Mouse (Mus musculus) spleen, adult 2 months (tissue): ENCODE results near the gene Sult4a1. TPM values are rescaled to one million over a fixed set of nuclear protein-coding genes. Genes with fewer than 3 reads are reported as not detected.

Experiments used
- DNase-seq, 2 experiments: peaks; one replicate each; pipeline versions ENCODE4 v3.0.0 to v3.0.0-alpha.2; 2012 to 2021; ENCODE audit warnings: low spot score in 2 of 2, low read depth in 1 of 2
- H3K27ac ChIP-seq: fragments of 200-500 bp; 2 replicates; pipeline ENCODE4 v1.5.1; 2012; ENCODE audit warnings: low read length, inconsistent platforms; ENCODE audit not compliant: insufficient read depth
- H3K27me3 ChIP-seq: fragments of 200-500 bp; 2 replicates; pipeline ENCODE4 v1.6.1; 2012; ENCODE audit warnings: mild to moderate bottlenecking, moderate library complexity, low read length, inconsistent platforms; ENCODE audit not compliant: control insufficient read depth, insufficient read depth
- H3K36me3 ChIP-seq: fragments of 200-500 bp; 2 replicates; pipeline ENCODE4 v1.6.1; 2012; ENCODE audit warnings: mild to moderate bottlenecking, low read length, inconsistent platforms; ENCODE audit not compliant: control insufficient read depth, insufficient read depth
- H3K4me1 ChIP-seq: fragments of 200-500 bp; 2 replicates; pipeline ENCODE4 v1.6.1; 2011; ENCODE audit warnings: inconsistent platforms; ENCODE audit not compliant: control insufficient read depth, insufficient read depth, insufficient read length
- H3K4me3 ChIP-seq: fragments of 200-500 bp; 2 replicates; pipeline ENCODE4 v1.5.1; 2011; ENCODE audit warnings: mild to moderate bottlenecking, inconsistent platforms; ENCODE audit not compliant: insufficient read depth, insufficient read length; ENCODE audit errors: extremely low read depth
- CTCF ChIP-seq: fragments of 200-500 bp; IDR thresholded peaks from 2 replicates; pipeline ENCODE4 v1.5.1; 2011; ENCODE audit warnings: mild to moderate bottlenecking, inconsistent platforms; ENCODE audit not compliant: insufficient read depth, insufficient read length, insufficient replicate concordance; ENCODE audit errors: extremely low read depth
- POLR2A ChIP-seq: fragments of 200-500 bp; IDR thresholded peaks from 2 replicates; pipeline ENCODE4 v1.6.1; 2011; ENCODE audit warnings: low read depth, low read length, inconsistent platforms
- WGBS: fragments of 180-500 bp; shearing (Covaris S2); methylation state at CpG from one replicate; pipeline ENCODE4 v1.1.7; 2018; 5-methylcytosine and 5-hydroxymethylcytosine counted together
- polyA plus RNA-seq: library from polyadenylated mRNA; depleted of rRNA; stranded (reverse); fragments of >200 nt; gene quantifications from 2 replicates; pipeline ENCODE4 v1.2.3, GENCODE M21; 2012

Sult4a1 gene
- polyA plus RNA-seq, 1 experiment = 0.29 TPM

GRCm38 (mm10) chr15:84133440-84133839 lies 27.9 kb upstream of the Sult4a1 start:
- TF ChIP-seq POLR2A (no peak), CTCF (no peak)
- no peak overlapping the region for H3K4me3 ChIP-seq
- 62% methylated on average over 4 of the region's 4 CpGs for WGBS
- no peak for DNase-seq
- no peak overlapping the region for H3K27ac ChIP-seq
- no peaks in the 10 kb centered on the region for H3K27me3 ChIP-seq
- no peaks in the 10 kb centered on the region for H3K4me1 ChIP-seq
- H3K36me3 ChIP-seq = no peaks in the 10 kb centered on the region

GRCm38 (mm10) chr15:84131971-84132370 lies 26.4 kb upstream of the Sult4a1 start:
- no peak overlapping the region for H3K27ac ChIP-seq

GRCm38 (mm10) chr15:84131096-84131786 lies 25.7 kb upstream of the Sult4a1 start:
- no peak overlapping the region for H3K4me3 ChIP-seq
- 65% methylated on average over 16 of the region's 16 CpGs for WGBS
- TF ChIP-seq CTCF (no peak), POLR2A (no peak)
- DNase-seq = no peak
- H3K36me3 ChIP-seq = no peaks in the 10 kb centered on the region
- H3K27me3 ChIP-seq = no peaks in the 10 kb centered on the region
- no peaks in the 10 kb centered on the region for H3K4me1 ChIP-seq
- no peak overlapping the region for H3K27ac ChIP-seq

More at GRCm38 (mm10) chr15:84131971-84132370, 26.4 kb upstream of the Sult4a1 start:
- no peaks in the 10 kb centered on the region for H3K27me3 ChIP-seq
- WGBS = 94% methylated on average over 7 of the region's 7 CpGs
- no peaks in the 10 kb centered on the region for H3K36me3 ChIP-seq
- no peak overlapping the region for H3K4me3 ChIP-seq
- DNase-seq = no peak
- no peaks in the 10 kb centered on the region for H3K4me1 ChIP-seq
- TF ChIP-seq POLR2A = no peak
- no peak for TF ChIP-seq CTCF

GRCm38 (mm10) chr15:84126871-84127270 lies 21.3 kb upstream of the Sult4a1 start:
- Histone ChIP-seq H3K4me3 (no peak overlapping the region), H3K27ac (no peak overlapping the region), H3K27me3 (no peaks in the 10 kb centered on the region), H3K36me3 (no peaks in the 10 kb centered on the region), H3K4me1 (no peaks in the 10 kb centered on the region)
- no peak for DNase-seq
- TF ChIP-seq CTCF (no peak), POLR2A (no peak)
- WGBS = 16% methylated on average over 5 of the region's 5 CpGs

GRCm38 (mm10) chr15:84126447-84126846 lies 20.9 kb upstream of the Sult4a1 start:
- TF ChIP-seq POLR2A (no peak), CTCF (no peak)
- no peak overlapping the region for H3K4me3 ChIP-seq
- no peaks in the 10 kb centered on the region for H3K36me3 ChIP-seq
- H3K27me3 ChIP-seq = no peaks in the 10 kb centered on the region
- WGBS = 7% methylated on average over 4 of the region's 4 CpGs
- no peak for DNase-seq
- H3K4me1 ChIP-seq = no peaks in the 10 kb centered on the region
- no peak overlapping the region for H3K27ac ChIP-seq

- H3K27me3 ChIP-seq = no peaks in the 10 kb centered on the region
- no peaks in the 10 kb centered on the region for H3K4me1 ChIP-seq
- H3K36me3 ChIP-seq = no peaks in the 10 kb centered on the region
- WGBS = 88% methylated on average over 7 of the region's 7 CpGs
- DNase-seq = no peak
- H3K4me3 ChIP-seq = no peak overlapping the region
- no peak overlapping the region for H3K27ac ChIP-seq
- TF ChIP-seq POLR2A = no peak
- no peak for TF ChIP-seq CTCF
Observed at GRCm38 (mm10) chr15:84124086-84124485, 18.5 kb upstream of the Sult4a1 start.

GRCm38 (mm10) chr15:84123075-84123474 lies 17.5 kb upstream of the Sult4a1 start, which contains the start of gene Pnpla5:
Pnpla5 (minus strand) TSS chr15:84123175.
- no peak within 1 kb of the TSS for H3K4me3 ChIP-seq
- no peaks in the 10 kb centered on the region for H3K4me1 ChIP-seq
- 85% methylated on average over 8 of the region's 8 CpGs for WGBS
- H3K27ac ChIP-seq = no peak within 1 kb of the TSS
- no peaks in the 10 kb centered on the region for H3K36me3 ChIP-seq
- TF ChIP-seq CTCF (no peak), POLR2A (no peak)
- H3K27me3 ChIP-seq = no peaks in the 10 kb centered on the region
- DNase-seq = no peak
